ENCODE assay signal across 10 mouse cellular contexts in the genomic region with DNA sequence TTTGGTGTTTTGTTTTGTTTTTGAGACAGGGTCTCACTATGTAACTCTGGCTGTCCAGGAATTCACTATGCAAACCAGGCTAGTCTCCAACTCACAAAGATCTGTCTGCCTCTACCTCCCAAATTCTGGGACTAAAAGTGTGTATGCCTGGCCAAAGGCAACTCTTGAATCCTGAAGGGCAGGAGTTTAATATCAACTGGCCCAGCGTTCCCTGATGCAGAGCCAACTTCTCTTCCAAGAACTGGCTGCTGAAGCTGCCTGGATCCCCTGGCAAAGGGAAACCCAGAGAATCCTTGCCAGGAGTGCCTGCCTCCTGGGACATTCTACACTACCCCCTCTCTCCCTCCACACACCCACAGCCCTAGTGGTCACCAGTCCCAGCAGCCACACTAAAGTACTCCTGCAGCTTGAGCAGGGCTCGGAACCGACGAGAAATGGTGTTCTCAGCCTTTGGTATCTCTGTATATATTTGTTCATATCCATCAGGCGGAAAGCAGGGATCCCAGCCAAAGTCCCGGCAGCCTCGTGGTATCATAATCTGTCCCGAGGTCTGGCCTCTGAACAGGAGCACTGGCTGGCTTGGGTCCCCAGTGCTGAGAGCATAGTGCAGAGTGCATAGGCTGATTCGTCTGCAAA. TPM values are rescaled to one million over a fixed set of nuclear protein-coding genes. Genes with fewer than 3 reads are reported as not detected.
DNase-seq lines count a peak whose midpoint lies in the region; ATAC-seq and TF ChIP-seq lines count a peak whose summit lies in the region.
"Had no signal": no experiment of that assay in that cellular context is flagged by ENCODE, and none has a peak within 500 bp of the region (broad histone marks: within the 10 kb centered on the region; RNA-seq: fewer than 3 reads in every experiment).

No protein-coding gene starts in this region.

- no peak overlapping the region; the same call in 1 of the 2 replicates for H3K27ac ChIP-seq in hindbrain, postnatal 0 days
- no peak overlapping the region for H3K27ac ChIP-seq in hindbrain, embryonic 12.5 days
- H3K27ac ChIP-seq in forebrain, embryonic 16.5 days (ENCODE audit: low read length): no peak overlapping the region
- H3K27ac ChIP-seq in intestine, postnatal 0 days (ENCODE audit: low read depth, low read length): no peak overlapping the region
- H3K27ac ChIP-seq: liver, embryonic 15.5 days had no signal

- H3K4me3 ChIP-seq in hindbrain, postnatal 0 days (ENCODE audit: low read length): no peak overlapping the region
- H3K4me3 ChIP-seq in hindbrain, embryonic 12.5 days: no peak overlapping the region
- no peak overlapping the region for H3K4me3 ChIP-seq in forebrain, embryonic 16.5 days (replicated peaks; ENCODE audit: low read length)
- no peak overlapping the region for H3K4me3 ChIP-seq in intestine, postnatal 0 days (ENCODE audit: low read depth, low read length)
- H3K4me3 ChIP-seq: liver, embryonic 15.5 days had no signal

- H3K9me3 ChIP-seq in hindbrain, postnatal 0 days (ENCODE audit: low read length): no peaks in the 10 kb centered on the region
- H3K9me3 ChIP-seq in hindbrain, embryonic 12.5 days (replicated peaks): no peaks in the 10 kb centered on the region
- no peaks in the 10 kb centered on the region for H3K9me3 ChIP-seq in forebrain, embryonic 16.5 days (ENCODE audit: control insufficient read depth, low read length)
- H3K9me3 ChIP-seq in intestine, postnatal 0 days (ENCODE audit: control insufficient read depth): no peaks in the 10 kb centered on the region

- 0 out of 2 replicates have a peak overlapping the region, but pooled peaks have one; percentile 0 for H3K9ac ChIP-seq in hindbrain, postnatal 0 days (replicated peaks; ENCODE audit: low read length)
- H3K9ac ChIP-seq in hindbrain, embryonic 12.5 days: no peak overlapping the region
- H3K9ac ChIP-seq in forebrain, embryonic 16.5 days (replicated peaks; ENCODE audit: low read depth, low read length): no peak overlapping the region
- H3K9ac ChIP-seq in intestine, postnatal 0 days (ENCODE audit: low read depth, low read length): no peak overlapping the region
- H3K9ac ChIP-seq: liver, embryonic 15.5 days had no signal

- H3K36me3 ChIP-seq in hindbrain, postnatal 0 days (ENCODE audit: insufficient read depth, low read length): no peaks in the 10 kb centered on the region
- no peaks in the 10 kb centered on the region for H3K36me3 ChIP-seq in hindbrain, embryonic 12.5 days
- no peaks in the 10 kb centered on the region for H3K36me3 ChIP-seq in forebrain, embryonic 16.5 days (ENCODE audit: control insufficient read depth, insufficient read depth)
- H3K36me3 ChIP-seq in intestine, postnatal 0 days (ENCODE audit: control insufficient read depth, insufficient read depth): no peaks in the 10 kb centered on the region
- H3K36me3 ChIP-seq: G1E; liver, embryonic 15.5 days had no signal

- ATAC-seq in hindbrain, postnatal 0 days: peak; percentile 83; the same call in 1 of the 2 replicates
- no peak for ATAC-seq in hindbrain, embryonic 12.5 days (ENCODE audit: low FRiP score)
- ATAC-seq in forebrain, embryonic 16.5 days: peak; percentile 74
- ATAC-seq in intestine, postnatal 0 days: no peak
- ATAC-seq in megakaryocyte, adult 5-6 weeks (ENCODE audit: poor library complexity, severe bottlenecking): no peak

- no peaks in the 10 kb centered on the region for H3K27me3 ChIP-seq in hindbrain, postnatal 0 days (ENCODE audit: insufficient read depth, low read length)
- H3K27me3 ChIP-seq in hindbrain, embryonic 12.5 days: no peaks in the 10 kb centered on the region
- H3K27me3 ChIP-seq in forebrain, embryonic 16.5 days (replicated peaks; ENCODE audit: control insufficient read depth, insufficient read depth, low read length): no peaks in the 10 kb centered on the region
- no peaks in the 10 kb centered on the region for H3K27me3 ChIP-seq in intestine, postnatal 0 days (replicated peaks; ENCODE audit: control insufficient read depth, insufficient read depth, low read length)
- H3K27me3 ChIP-seq: liver, embryonic 15.5 days had no signal

- WGBS in hindbrain, postnatal 0 days: 42% methylated on average over 9 of the region's 9 CpGs
- WGBS in hindbrain, embryonic 12.5 days: 91% methylated on average over 9 of the region's 9 CpGs
- WGBS in forebrain, embryonic 16.5 days: 58% methylated on average over 9 of the region's 9 CpGs
- WGBS in intestine, postnatal 0 days: 61% methylated on average over 9 of the region's 9 CpGs

- DNase-seq in hindbrain, postnatal 0 days (ENCODE audit: low spot score): peak; percentile 85
- DNase-seq in adrenal gland, postnatal 14 days: peak; percentile 67
- DNase-seq in lung, postnatal 25 days (ENCODE audit: low spot score): peak; percentile 35
- DNase-seq in thymus, postnatal 0 days (ENCODE audit: low spot score): no peak

- TF ChIP-seq CTCF in hindbrain, postnatal 0 days (IDR thresholded peaks at IDR 0.05; ENCODE audit: low read depth): peak; percentile 37
- no peak for TF ChIP-seq CTCF in intestine, postnatal 0 days (IDR thresholded peaks at IDR 0.05; ENCODE audit: low read depth)

- H3K4me2 ChIP-seq in hindbrain, postnatal 0 days (ENCODE audit: low read depth, low read length): peak overlapping the region; percentile 33; the same call in 1 of the 2 replicates
- no peak overlapping the region for H3K4me2 ChIP-seq in hindbrain, embryonic 12.5 days (replicated peaks)
- H3K4me2 ChIP-seq in forebrain, embryonic 16.5 days (ENCODE audit: low read length): peak overlapping the region; percentile 13; the same call in 1 of the 2 replicates
- H3K4me2 ChIP-seq in intestine, postnatal 0 days (replicated peaks; ENCODE audit: low read depth): peak overlapping the region; percentile 30; the same call in 1 of the 2 replicates
- H3K4me2 ChIP-seq: liver, embryonic 15.5 days had no signal

- H3K4me1 ChIP-seq in hindbrain, postnatal 0 days (ENCODE audit: insufficient read depth, low read length): no peaks in the 10 kb centered on the region
- no peaks in the 10 kb centered on the region for H3K4me1 ChIP-seq in hindbrain, embryonic 12.5 days
- H3K4me1 ChIP-seq in forebrain, embryonic 16.5 days (replicated peaks; ENCODE audit: control insufficient read depth, insufficient read depth, low read length): peaks cover 5% of the 10 kb centered on the region
- H3K4me1 ChIP-seq in intestine, postnatal 0 days (replicated peaks; ENCODE audit: control insufficient read depth, insufficient read depth, low read length): no peaks in the 10 kb centered on the region
- H3K4me1 ChIP-seq: liver, embryonic 15.5 days had no signal

RNA-seq across cellular contexts. Expression of a gene that starts 37.8 kb away (rescaled TPM):
- 2.4 and 2.6 TPM in 2 replicates for total RNA-seq in hindbrain, postnatal 0 days (2014; rRNA removed)
- 2.5 and 3.1 TPM in 2 replicates for polyA plus RNA-seq in hindbrain, postnatal 0 days (2015; fragmentation: Nextera tagmentation; extraction: Ambion mirVana)
- polyA plus RNA-seq in hindbrain, embryonic 12.5 days (2016; fragmentation: Nextera tagmentation; extraction: Ambion mirVana): 2.6 and 4.7 TPM in 2 replicates
- total RNA-seq in adrenal gland, postnatal 14 days (2021): 3.4 and 5.0 TPM in 2 replicates
- 1.7 and 1.8 TPM in 2 replicates for polyA plus RNA-seq in forebrain, embryonic 16.5 days (2015; fragmentation: Nextera tagmentation; extraction: Ambion mirVana)
- 0.16 and 0.43 TPM in 2 replicates for polyA plus RNA-seq in intestine, postnatal 0 days (2015; fragmentation: Nextera tagmentation; extraction: Ambion mirVana)
- polyA plus RNA-seq in thymus, postnatal 0 days (2015; fragmentation: Nextera tagmentation; extraction: Ambion mirVana): 3.3 and 4.9 TPM in 2 replicates
- not detected in 2 replicates for total RNA-seq in megakaryocyte, adult 5-6 weeks (2015)
- total RNA-seq in megakaryocyte, adult 5-6 weeks (2017): not detected in 2 replicates
- polyA plus RNA-seq: G1E had no signal

Comparison
In these comparisons a context has a peak if more than half of its experiments do, and no peak if none do; other contexts are left out.
1. ATAC-seq: peak in hindbrain, postnatal 0 days (single experiment) and forebrain, embryonic 16.5 days (single experiment); none in hindbrain, embryonic 12.5 days (single experiment), intestine, postnatal 0 days (single experiment) and megakaryocyte, adult 5-6 weeks (single experiment).